Mouse (Mus musculus) ES-E14 (cell line): ENCODE measurements at regions not wholly inside any gene's neighbourhood (a gene's known extent, or its start where the extent isn't known, plus 50 kb on each side); places are given as distances from the start of the nearest gene placed in this dataset.

ENCODE experiments used
- HCFC1 ChIP-seq: IDR thresholded peaks from 2 replicates; pipeline ENCODE4 v1.6.1; 2012; ENCODE audit warnings: low read length, inconsistent platforms, borderline replicate concordance; ENCODE audit not compliant: insufficient read depth
- ZC3H11A ChIP-seq: IDR thresholded peaks from 2 replicates; pipeline ENCODE4 v1.6.1; 2012; ENCODE audit warnings: low read depth, mild to moderate bottlenecking, inconsistent platforms, low read length, borderline replicate concordance

GRCm38 (mm10) chr1:169166041-169166850 lies 365.0 kb downstream of the Nuf2 start:
- TF ChIP-seq HCFC1 (no peak), ZC3H11A (no peak)
